Mouse (Mus musculus) liver, embryonic 14 days (tissue): Measurements from ENCODE around the gene Gm2022. TPM values are rescaled to one million over a fixed set of nuclear protein-coding genes. Genes with fewer than 3 reads are reported as not detected.

ENCODE experiments used
- polyA plus RNA-seq: library from polyadenylated mRNA; depleted of rRNA; stranded (reverse); fragments of >200 nt; gene quantifications from 2 replicates; pipeline ENCODE4 v1.2.3, GENCODE M21; 2012; rRNA removed

Gm2022 gene
- not detected in 2 replicates for polyA plus RNA-seq

DNA sequence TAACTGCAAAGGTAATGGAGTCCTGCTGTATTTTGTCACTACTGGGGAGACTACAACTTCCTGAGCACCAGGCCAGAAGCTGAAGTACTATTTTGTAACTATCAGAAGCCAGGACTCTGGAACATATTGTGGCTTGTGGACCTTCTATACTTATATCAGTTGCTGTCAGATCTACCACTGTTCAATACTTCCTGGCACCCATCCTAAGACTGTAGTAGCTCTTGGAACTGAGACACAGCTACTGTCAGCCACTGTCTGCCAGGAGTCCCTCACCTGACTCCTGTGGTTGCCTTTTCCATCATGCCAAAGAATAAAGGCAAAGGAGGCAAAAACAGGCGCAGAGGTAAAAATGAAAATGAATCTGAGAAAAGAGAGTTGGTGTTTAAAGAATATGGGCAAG, at the start of gene Gm2022:
TSS of gene Gm2022 (plus strand) at position 301 of the 400 bp plus-strand sequence.

DNA sequence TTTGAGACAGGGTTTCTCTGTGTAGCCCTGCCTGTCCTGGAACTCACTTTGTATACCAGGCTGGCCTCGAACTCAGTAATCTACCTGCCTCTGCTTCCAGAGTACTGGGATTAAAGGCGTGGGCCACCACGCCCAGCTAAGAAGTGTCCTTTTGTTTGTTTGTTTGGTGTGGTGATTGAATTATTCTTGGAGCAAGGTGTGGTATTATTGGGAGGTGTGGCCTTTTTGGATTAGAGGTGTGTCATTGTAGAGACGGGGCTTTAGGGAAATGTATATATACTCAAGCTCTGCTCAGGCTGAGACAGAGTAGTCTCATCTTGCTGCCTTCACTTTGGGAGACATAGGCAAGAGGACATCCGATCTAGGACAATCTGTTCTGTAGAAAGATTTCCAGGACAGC, 21.4 kb upstream of the Gm2022 start, which contains the start of gene Gm2016:
TSS of gene Gm2016 (plus strand) at position 301 of the 400 bp plus-strand sequence.

DNA sequence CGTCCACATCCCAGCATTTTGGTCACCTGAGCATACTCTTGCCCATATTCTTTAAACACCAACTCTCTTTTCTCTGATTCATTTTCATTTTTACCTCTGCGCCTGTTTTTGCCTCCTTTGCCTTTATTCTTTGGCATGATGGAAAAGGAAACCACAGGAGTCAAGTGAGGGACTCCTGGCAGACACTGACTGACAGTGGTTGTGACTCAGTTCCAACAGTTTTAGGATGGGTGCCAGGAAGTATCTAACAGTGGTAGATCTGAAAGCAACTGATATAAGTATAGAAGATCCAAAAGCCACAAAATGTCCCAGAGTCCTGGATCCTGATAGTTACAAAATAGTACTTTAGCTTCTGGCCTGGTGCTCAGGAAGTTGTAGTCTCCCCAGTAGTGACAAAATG, 24.6 kb downstream of the Gm2022 start, which contains the start of gene Gm2035:
TSS of gene Gm2035 (minus strand) at position 137 of the 400 bp plus-strand sequence.

Other genes with a start within 250 kb of the Gm2022 start
- gene Gm21319, start 119.6 kb upstream of the Gm2022 start, polyA plus RNA-seq = not detected in 2 replicates
- gene Gm21936, start 99.9 kb upstream of the Gm2022 start, polyA plus RNA-seq = not detected in 2 replicates
- not detected in 2 replicates for gene BB287469, start 78.8 kb upstream of the Gm2022 start, polyA plus RNA-seq
- gene Gm2001, start 53.0 kb upstream of the Gm2022 start, polyA plus RNA-seq = not detected in 2 replicates
- gene Gm2016, start 21.3 kb upstream of the Gm2022 start, polyA plus RNA-seq = not detected in 2 replicates
- gene Gm2035, start 24.5 kb downstream of the Gm2022 start, polyA plus RNA-seq = not detected in 2 replicates
- gene Gm2042, start 58.7 kb downstream of the Gm2022 start, polyA plus RNA-seq = not detected in 2 replicates
- not detected in 2 replicates for gene Gm2075, start 116.5 kb downstream of the Gm2022 start, polyA plus RNA-seq
- gene Gm6803, start 123.4 kb downstream of the Gm2022 start, polyA plus RNA-seq = not detected in 2 replicates
- not detected in 2 replicates for gene Gm2056, start 131.6 kb downstream of the Gm2022 start, polyA plus RNA-seq
- gene Gm16368, start 188.3 kb downstream of the Gm2022 start, polyA plus RNA-seq = not detected in 2 replicates